Mouse (Mus musculus): ENCODE measurements around the gene Olfr457. TPM values are rescaled to one million over a fixed set of nuclear protein-coding genes. Genes with fewer than 3 reads are reported as not detected.
"Not testable (repeated sequence)": the region's sequence is repeated elsewhere in the genome, so short reads cannot be mapped to it uniquely, and the experiment has no call there.

The Olfr457 gene
- polyA plus RNA-seq, 1 experiment, result 0.01 TPM

- Histone ChIP-seq H3K4me2 (ENCODE audit: low read depth) (no peak within 1 kb of the TSS), H3K79me2 (ENCODE audit: control insufficient read depth, insufficient read depth) (no peaks in the 10 kb centered on the region), H3K36me3 (ENCODE audit: control insufficient read depth, insufficient read depth) (no peaks in the 10 kb centered on the region), H3K4me3 (no peak within 1 kb of the TSS), H3K27me3 (ENCODE audit: control insufficient read depth, insufficient read depth, insufficient read length) (no peaks in the 10 kb centered on the region), H3ac (ENCODE audit: control insufficient read depth, insufficient read length) (no peak within 1 kb of the TSS)
- TF ChIP-seq MYOG (IDR thresholded peaks at IDR 0.05; ENCODE audit: control insufficient read depth in 1 of 3, insufficient read depth in 1 of 3, insufficient read length in 2 of 3, low read depth in 2 of 3), result no peak
- no peak for TF ChIP-seq MYOD1 (IDR thresholded peaks at IDR 0.05; ENCODE audit: control insufficient read depth in 1 of 3, insufficient read length in 2 of 3, low read depth in 2 of 3)
- TF ChIP-seq POLR2AphosphoS2 (IDR thresholded peaks at IDR 0.05; ENCODE audit: insufficient read length, low read depth), result no peak
- TF ChIP-seq TCF12 (IDR thresholded peaks at IDR 0.05; ENCODE audit: insufficient read depth, poor library complexity, severe bottlenecking), result no peak
- TF ChIP-seq CEBPB (IDR thresholded peaks at IDR 0.05; ENCODE audit: insufficient read depth, poor library complexity, severe bottlenecking), result no peak
- no peak for TF ChIP-seq MAX (IDR thresholded peaks at IDR 0.05; ENCODE audit: low read depth)
- TF ChIP-seq TCF3 (IDR thresholded peaks at IDR 0.05; ENCODE audit: insufficient read length, low read depth), result no peak
- TF ChIP-seq USF1 (IDR thresholded peaks at IDR 0.05; ENCODE audit: low read depth), result no peak
- no peak for TF ChIP-seq E2F4 (IDR thresholded peaks at IDR 0.05; ENCODE audit: insufficient read depth)
- TF ChIP-seq REST (IDR thresholded peaks at IDR 0.05; ENCODE audit: insufficient read depth, insufficient read length), result no peak
These were observed 11.0 kb upstream of the Olfr457 start, which contains the start of gene Olfr456 for GRCm38 (mm10) chr6:42487114-42487513. TSS of gene Olfr456 (minus strand) at chr6:42487214.

GRCm38 (mm10) chr6:42484633-42485032 lies 8.5 kb upstream of the Olfr457 start:
- no peak overlapping the region for H3K4me2 ChIP-seq (ENCODE audit: low read depth)
- H3K4me3 ChIP-seq, result no peak overlapping the region
- no peaks in the 10 kb centered on the region for H3K79me2 ChIP-seq (ENCODE audit: control insufficient read depth, insufficient read depth)
- no peaks in the 10 kb centered on the region for H3K27me3 ChIP-seq (ENCODE audit: control insufficient read depth, insufficient read depth, insufficient read length)
- TF ChIP-seq E2F4 (IDR thresholded peaks at IDR 0.05; ENCODE audit: insufficient read depth) (no peak), MAX (IDR thresholded peaks at IDR 0.05; ENCODE audit: low read depth) (no peak), CEBPB (IDR thresholded peaks at IDR 0.05; ENCODE audit: insufficient read depth, poor library complexity, severe bottlenecking) (no peak), POLR2AphosphoS2 (IDR thresholded peaks at IDR 0.05; ENCODE audit: insufficient read length, low read depth) (no peak), REST (IDR thresholded peaks at IDR 0.05; ENCODE audit: insufficient read depth, insufficient read length) (no peak), TCF3 (IDR thresholded peaks at IDR 0.05; ENCODE audit: insufficient read length, low read depth) (no peak), SRF (IDR thresholded peaks at IDR 0.05; ENCODE audit: control insufficient read depth, insufficient read length, low read depth) (no peak), MYOD1 (IDR thresholded peaks at IDR 0.05; ENCODE audit: control insufficient read depth in 1 of 3, insufficient read length in 2 of 3, low read depth in 2 of 3) (no peak), USF1 (IDR thresholded peaks at IDR 0.05; ENCODE audit: low read depth) (no peak), MYOG (IDR thresholded peaks at IDR 0.05; ENCODE audit: control insufficient read depth in 1 of 3, insufficient read depth in 1 of 3, insufficient read length in 2 of 3, low read depth in 2 of 3) (no peak), POLR2A (IDR thresholded peaks at IDR 0.05; ENCODE audit: insufficient read length, low read depth) (no peak), TCF12 (IDR thresholded peaks at IDR 0.05; ENCODE audit: insufficient read depth, poor library complexity, severe bottlenecking) (no peak)
- H3K36me3 ChIP-seq (ENCODE audit: control insufficient read depth, insufficient read depth), result no peaks in the 10 kb centered on the region
- no peak overlapping the region for H3ac ChIP-seq (ENCODE audit: control insufficient read depth, insufficient read length)

GRCm38 (mm10) chr6:42471298-42471697 lies 4.8 kb downstream of the Olfr457 start:
- not testable (repeated sequence) for H3K36me3 ChIP-seq (ENCODE audit: control insufficient read depth, insufficient read depth); H3K27me3 ChIP-seq (ENCODE audit: control insufficient read depth, insufficient read depth, insufficient read length); H3K4me2 ChIP-seq (ENCODE audit: low read depth)

GRCm38 (mm10) chr6:42470542-42470941 lies 5.6 kb downstream of the Olfr457 start:
- Histone ChIP-seq H3K4me2 (ENCODE audit: low read depth) (no peak overlapping the region), H3ac (ENCODE audit: control insufficient read depth, insufficient read length) (no peak overlapping the region), H3K79me2 (ENCODE audit: control insufficient read depth, insufficient read depth) (no peaks in the 10 kb centered on the region), H3K4me3 (no peak overlapping the region), H3K36me3 (ENCODE audit: control insufficient read depth, insufficient read depth) (no peaks in the 10 kb centered on the region), H3K27me3 (ENCODE audit: control insufficient read depth, insufficient read depth, insufficient read length) (no peaks in the 10 kb centered on the region)
- TF ChIP-seq SRF (IDR thresholded peaks at IDR 0.05; ENCODE audit: control insufficient read depth, insufficient read length, low read depth) (no peak), TCF12 (IDR thresholded peaks at IDR 0.05; ENCODE audit: insufficient read depth, poor library complexity, severe bottlenecking) (no peak), POLR2A (IDR thresholded peaks at IDR 0.05; ENCODE audit: insufficient read length, low read depth) (no peak), E2F4 (IDR thresholded peaks at IDR 0.05; ENCODE audit: insufficient read depth) (no peak), USF1 (IDR thresholded peaks at IDR 0.05; ENCODE audit: low read depth) (no peak), TCF3 (IDR thresholded peaks at IDR 0.05; ENCODE audit: insufficient read length, low read depth) (no peak), REST (IDR thresholded peaks at IDR 0.05; ENCODE audit: insufficient read depth, insufficient read length) (no peak)

More at GRCm38 (mm10) chr6:42471298-42471697, 4.8 kb downstream of the Olfr457 start:
- not testable (repeated sequence) for H3ac ChIP-seq (ENCODE audit: control insufficient read depth, insufficient read length); H3K4me3 ChIP-seq; H3K79me2 ChIP-seq (ENCODE audit: control insufficient read depth, insufficient read depth)

- Histone ChIP-seq H3K4me3 (no peak within 1 kb of the TSS), H3K79me2 (ENCODE audit: control insufficient read depth, insufficient read depth) (no peaks in the 10 kb centered on the region), H3K27me3 (ENCODE audit: control insufficient read depth, insufficient read depth, insufficient read length) (no peaks in the 10 kb centered on the region), H3ac (ENCODE audit: control insufficient read depth, insufficient read length) (no peak within 1 kb of the TSS), H3K4me2 (ENCODE audit: low read depth) (no peak within 1 kb of the TSS), H3K36me3 (ENCODE audit: control insufficient read depth, insufficient read depth) (no peaks in the 10 kb centered on the region)
- no peak for TF ChIP-seq POLR2AphosphoS2 (IDR thresholded peaks at IDR 0.05; ENCODE audit: insufficient read length, low read depth)
- TF ChIP-seq MAX (IDR thresholded peaks at IDR 0.05; ENCODE audit: low read depth), result no peak
These were observed 11.0 kb downstream of the Olfr457 start, which contains the start of gene Olfr458 for GRCm38 (mm10) chr6:42465096-42465495. TSS of gene Olfr458 (minus strand) at chr6:42465196.

Data from myocyte (in vitro differentiated cells).